Mouse (Mus musculus): ENCODE measurements around the gene Ift81.

The Ift81 gene

GRCm38 (mm10) chr5:122613908-122614732, at the start of gene Ift81:
Gene Ift81 (minus strand): TSS chr5:122614518.
- peak; percentile 99 for DNase-seq (ENCODE audit: low read depth, low spot score)

DNA sequence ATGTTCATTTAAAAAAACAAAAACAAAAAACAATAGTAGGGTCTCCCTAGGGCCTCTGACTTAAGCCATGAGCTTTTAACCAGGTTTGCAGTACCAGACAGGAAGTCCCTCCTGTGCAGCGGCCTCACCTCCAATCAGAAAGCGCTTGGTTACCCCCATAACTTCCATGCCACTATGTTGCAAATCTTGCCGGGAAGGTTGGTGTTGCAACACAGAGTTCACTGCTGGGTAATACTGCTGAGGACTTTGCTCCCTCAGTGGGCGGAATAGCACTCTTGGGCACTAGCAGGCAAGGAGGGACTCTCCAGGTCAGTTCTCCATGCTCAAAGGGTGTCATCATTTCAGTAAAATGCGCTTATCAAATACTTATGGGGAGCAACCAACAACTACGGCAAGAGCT, 48.2 kb upstream of the Ift81 start:
- DNase-seq (ENCODE audit: low read depth, low spot score): no peak

DNA sequence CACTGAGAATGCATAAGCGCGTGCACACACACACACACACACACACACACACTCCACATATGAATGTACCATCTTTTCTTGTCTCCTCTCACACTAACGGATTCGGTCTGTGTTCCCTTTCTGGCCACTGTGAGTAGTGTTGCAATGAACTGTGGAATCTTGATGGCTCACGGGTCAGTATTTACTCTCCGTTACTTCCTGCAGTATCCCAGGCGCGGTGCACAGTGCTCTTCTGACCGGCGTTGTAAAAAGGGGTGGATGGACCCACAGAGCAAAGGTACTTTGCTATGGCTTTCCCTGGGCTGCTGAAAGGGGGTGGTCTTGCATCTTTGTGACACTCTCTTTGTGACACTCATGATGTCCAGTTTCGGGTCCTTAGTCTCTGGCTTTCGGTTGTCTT, 42.5 kb upstream of the Ift81 start:
- no peak for DNase-seq (ENCODE audit: low read depth, low spot score)

- no peak for DNase-seq (ENCODE audit: low read depth, low spot score)
These were observed 39.9 kb upstream of the Ift81 start for GRCm38 (mm10) chr5:122654268-122654573.

GRCm38 (mm10) chr5:122653446-122654267, 39.3 kb upstream of the Ift81 start:
- DNase-seq (ENCODE audit: low read depth, low spot score): peak; percentile 75

- no peak for DNase-seq (ENCODE audit: low read depth, low spot score)
These were observed 38.8 kb upstream of the Ift81 start for GRCm38 (mm10) chr5:122653112-122653445.

GRCm38 (mm10) chr5:122652506-122652905, 38.2 kb upstream of the Ift81 start:
- DNase-seq (ENCODE audit: low read depth, low spot score): peak; percentile 68

- DNase-seq (ENCODE audit: low read depth, low spot score): peak; percentile 65
These were observed 35.8 kb upstream of the Ift81 start for GRCm38 (mm10) chr5:122650100-122650499.

GRCm38 (mm10) chr5:122649264-122649663, 34.9 kb upstream of the Ift81 start:
- DNase-seq (ENCODE audit: low read depth, low spot score): no peak

GRCm38 (mm10) chr5:122647952-122648374, 33.6 kb upstream of the Ift81 start:
- DNase-seq (ENCODE audit: low read depth, low spot score): peak; percentile 50

GRCm38 (mm10) chr5:122647256-122647924, 33.1 kb upstream of the Ift81 start:
- peak; percentile 60 for DNase-seq (ENCODE audit: low read depth, low spot score)

GRCm38 (mm10) chr5:122646050-122646449, 31.7 kb upstream of the Ift81 start:
- DNase-seq (ENCODE audit: low read depth, low spot score): peak; percentile 75

DNA sequence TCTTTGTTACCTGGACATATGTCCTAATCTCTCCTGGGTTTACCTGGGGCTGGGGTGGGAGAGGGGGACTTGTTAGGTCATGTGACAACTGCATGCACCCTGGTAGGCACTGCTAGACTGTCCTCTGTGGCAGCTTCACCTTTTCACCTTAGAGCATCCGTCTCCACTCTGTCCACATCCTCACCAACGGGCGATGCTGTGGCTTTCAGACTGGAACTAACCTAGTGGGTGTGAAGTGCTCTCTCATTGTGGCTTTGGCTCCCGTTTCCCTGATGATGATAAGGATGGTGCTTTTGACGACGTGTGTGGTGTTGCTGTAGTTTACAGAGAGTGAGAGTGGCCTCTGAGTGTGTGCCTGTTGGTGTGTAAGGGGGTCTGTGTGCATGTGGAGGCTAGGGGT, 31.0 kb upstream of the Ift81 start:
- peak; percentile 61 for DNase-seq (ENCODE audit: low read depth, low spot score)

DNA sequence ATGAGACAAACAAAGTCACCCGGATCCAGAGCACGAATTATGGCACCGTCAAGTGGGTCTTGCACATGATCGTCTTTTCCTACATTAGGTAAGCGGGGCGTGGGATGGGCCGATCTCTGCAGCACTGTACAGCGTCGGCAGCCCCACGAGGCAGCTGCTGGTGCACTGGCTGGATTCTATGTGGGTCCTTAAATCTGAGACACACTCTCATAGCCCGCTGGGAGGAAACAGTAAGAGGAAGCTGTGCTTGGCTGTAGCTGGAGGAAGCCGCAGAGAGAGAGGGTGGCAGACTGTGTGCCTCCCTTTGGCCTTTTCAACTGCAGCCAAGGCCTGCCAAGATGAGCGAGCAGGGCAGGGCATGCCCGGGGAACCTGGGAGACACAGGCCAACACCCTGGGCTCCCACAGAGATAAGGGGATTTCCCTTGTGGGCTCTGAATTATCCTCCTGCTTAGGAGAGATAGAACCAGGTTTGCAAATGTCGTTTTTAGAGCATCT, 29.8 kb upstream of the Ift81 start:
- peak; percentile 63 for DNase-seq (ENCODE audit: low read depth, low spot score)

DNA sequence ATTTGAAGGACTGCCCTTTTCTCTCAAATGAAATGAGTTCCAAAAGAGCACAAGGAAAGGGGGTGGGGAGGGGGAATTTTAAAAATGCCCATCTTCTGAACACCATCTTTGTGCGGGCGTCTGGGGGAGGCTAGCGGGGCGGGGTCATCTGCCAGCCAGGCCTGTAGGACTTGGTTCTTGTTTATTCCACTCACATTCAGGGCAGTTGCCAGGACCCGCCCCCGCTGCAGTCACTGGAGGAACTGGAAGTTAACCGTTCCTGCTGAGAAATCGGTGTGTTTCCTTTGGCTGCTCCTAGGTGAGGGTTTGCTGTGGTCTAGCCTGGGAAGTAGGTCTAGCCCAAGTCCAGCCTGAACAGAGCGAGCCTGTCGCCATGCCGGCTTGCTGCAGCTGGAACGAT, 29.4 kb upstream of the Ift81 start, which contains the start of gene P2rx7:
TSS of gene P2rx7 (plus strand) at position 211 of the 400 bp plus-strand sequence.
- peak; percentile 34 for DNase-seq (ENCODE audit: low read depth, low spot score)

DNA sequence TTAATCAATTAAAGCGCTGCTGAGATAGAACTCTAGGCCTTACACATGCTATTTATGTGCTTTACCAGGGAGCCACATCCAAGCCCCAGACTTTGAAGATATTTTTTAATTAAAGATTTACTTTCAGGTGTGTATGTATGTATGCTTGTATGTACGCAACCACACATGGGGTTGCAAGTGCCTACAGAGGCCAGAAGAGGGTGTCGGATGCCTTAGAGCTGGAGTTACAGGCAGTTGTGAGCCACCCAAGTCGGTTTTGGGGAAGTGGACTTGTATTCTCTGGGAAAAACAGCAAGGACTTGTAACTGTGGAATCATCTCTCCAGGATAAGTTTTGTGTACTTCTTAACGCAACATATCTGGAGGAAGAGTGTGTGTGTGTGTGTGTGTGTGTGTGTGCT, 25.7 kb upstream of the Ift81 start:
- DNase-seq (ENCODE audit: low read depth, low spot score): no peak

- DNase-seq (ENCODE audit: low read depth, low spot score): no peak
These were observed 25.2 kb upstream of the Ift81 start for GRCm38 (mm10) chr5:122639517-122639916.

DNA sequence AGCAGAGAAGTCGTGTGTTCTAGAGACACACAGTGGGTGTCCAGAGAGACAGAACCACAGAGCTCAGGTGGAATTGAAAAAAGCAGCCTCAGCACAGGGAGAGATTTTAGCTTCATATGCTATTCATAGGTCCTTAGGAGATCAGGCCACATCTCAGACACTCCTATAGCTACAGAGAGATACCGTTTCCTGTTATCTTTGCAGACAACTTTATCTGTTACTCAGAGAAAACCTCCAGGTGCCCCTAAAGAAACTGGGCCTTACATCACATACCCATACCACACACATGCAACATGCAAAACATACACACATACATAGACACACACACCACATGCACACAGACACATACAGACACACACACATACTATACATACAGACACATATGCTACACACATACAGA, 24.0 kb upstream of the Ift81 start:
- peak; percentile 30 for DNase-seq (ENCODE audit: low read depth, low spot score)

DNA sequence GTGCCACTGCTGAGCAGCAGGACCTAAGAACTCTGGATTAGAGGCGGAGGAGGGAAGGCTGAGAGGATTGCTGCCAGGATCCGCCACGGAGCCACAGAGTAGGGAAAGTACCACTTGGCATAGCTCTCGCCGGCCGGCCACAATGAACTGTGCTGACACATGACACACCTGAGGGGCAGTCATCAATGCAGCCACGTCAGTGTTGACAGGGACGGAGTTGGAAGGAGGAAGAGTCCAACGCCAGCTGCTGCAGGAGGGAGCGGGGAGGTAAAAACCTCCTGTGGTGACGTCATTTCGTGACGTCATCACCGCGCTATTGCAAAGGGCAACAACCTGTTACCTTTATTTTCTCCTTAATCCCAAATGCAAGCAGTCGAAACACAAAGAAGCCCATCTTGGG, 22.6 kb upstream of the Ift81 start:
- DNase-seq (ENCODE audit: low read depth, low spot score): peak; percentile 44

GRCm38 (mm10) chr5:122636308-122636707, 22.0 kb upstream of the Ift81 start:
- DNase-seq (ENCODE audit: low read depth, low spot score): no peak

DNA sequence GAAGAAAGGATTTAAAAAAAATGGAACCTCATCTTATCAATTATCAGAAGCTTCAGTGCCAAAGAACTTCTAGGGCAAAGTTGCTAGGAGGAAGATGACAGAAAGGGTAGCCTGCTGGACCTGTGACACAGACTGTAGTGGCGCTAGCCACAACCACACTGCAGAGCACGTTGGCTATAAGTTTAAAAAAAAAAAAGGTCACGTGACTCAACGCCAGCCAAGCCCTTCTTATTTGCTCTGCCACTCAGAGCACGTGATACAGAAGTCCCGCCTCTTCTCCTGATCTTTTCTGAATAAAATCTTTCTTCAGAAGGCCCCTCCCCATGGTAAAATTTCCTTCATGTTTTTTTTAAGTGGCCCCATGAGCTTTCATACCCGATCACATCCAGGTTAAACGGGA, 20.9 kb upstream of the Ift81 start:
- DNase-seq (ENCODE audit: low read depth, low spot score): no peak

- DNase-seq (ENCODE audit: low read depth, low spot score): peak; percentile 92
These were observed 12.9 kb upstream of the Ift81 start for GRCm38 (mm10) chr5:122627243-122627642.

Measured in CD4-positive, CD25-positive, alpha-beta regulatory T cell, adult 2 months (primary cell).